Mouse (Mus musculus) limb, embryonic 14.5 days (tissue): ENCODE results near the gene Kif26b. TPM values are rescaled to one million over a fixed set of nuclear protein-coding genes. Genes with fewer than 3 reads are reported as not detected.

ENCODE experiments used
- ATAC-seq: fragments of 200-750 bp; cut with Nextera tagmentation; 2 replicates; pipeline ENCODE4 v1.8.0; 2017; ENCODE audit warnings: low read depth, moderate number of reproducible peaks, moderate TSS enrichment; ENCODE audit not compliant: low FRiP score
- DNase-seq: peaks from one replicate; pipeline ENCODE4 v3.0.0-alpha.2; 2015; ENCODE audit warnings: low spot score
- H3K27ac ChIP-seq: fragments of 300-500 bp; sonication (generic); replicated peaks from 2 replicates; pipeline ENCODE4 v1.5.1; 2014; ENCODE audit warnings: low read depth, mild to moderate bottlenecking, low read length, moderate library complexity, mixed read lengths
- H3K27me3 ChIP-seq: fragments of 300-500 bp; sonication (generic); 2 replicates; pipeline ENCODE4 v1.6.1; 2014; ENCODE audit warnings: low read length, mixed read lengths; ENCODE audit not compliant: control insufficient read depth, insufficient read depth
- H3K36me3 ChIP-seq: fragments of 300-500 bp; sonication (generic); 2 replicates; pipeline ENCODE4 v1.6.1; 2014; ENCODE audit warnings: mild to moderate bottlenecking, low read length, moderate library complexity, mixed read lengths; ENCODE audit not compliant: control insufficient read depth, insufficient read depth
- H3K4me1 ChIP-seq: fragments of 300-500 bp; sonication (generic); 2 replicates; pipeline ENCODE4 v1.6.1; 2014; ENCODE audit warnings: antibody characterized with exemption, low read length, mixed read lengths; ENCODE audit not compliant: control insufficient read depth, insufficient read depth
- H3K4me2 ChIP-seq: fragments of 300-500 bp; sonication (generic); replicated peaks from 2 replicates; pipeline ENCODE4 v1.6.1; 2014; ENCODE audit warnings: low read depth, mild to moderate bottlenecking, low read length, moderate library complexity; ENCODE audit not compliant: severe bottlenecking
- H3K4me3 ChIP-seq: fragments of 300-500 bp; sonication (generic); replicated peaks from 2 replicates; pipeline ENCODE4 v1.5.1; 2014; ENCODE audit warnings: low read length
- H3K9ac ChIP-seq: fragments of 300-500 bp; sonication (generic); 2 replicates; pipeline ENCODE4 v1.6.1; 2014; ENCODE audit warnings: mild to moderate bottlenecking, low read depth, low read length, moderate library complexity; ENCODE audit not compliant: severe bottlenecking
- H3K9me3 ChIP-seq: fragments of 300-500 bp; sonication (generic); 2 replicates; pipeline ENCODE4 v1.6.1; 2016; ENCODE audit warnings: low read length; ENCODE audit not compliant: control insufficient read depth
- POLR2A ChIP-seq: fragments of 200-500 bp; IDR thresholded peaks from 2 replicates; pipeline ENCODE4 v1.8.0; 2012; ENCODE audit warnings: inconsistent platforms, mild to moderate bottlenecking, moderate library complexity, borderline replicate concordance; ENCODE audit not compliant: insufficient read depth, insufficient read length; ENCODE audit errors: extremely low read depth
- WGBS: fragments of 180-500 bp; shearing (Covaris S2); extraction: QIAGEN DNeasy Blood & Tissue Kit; methylation state at CpG from one replicate; pipeline ENCODE4 v1.1.7; 2014; 5-methylcytosine and 5-hydroxymethylcytosine counted together
- polyA plus RNA-seq, 2 experiments: library from polyadenylated mRNA; depleted of rRNA in 1 of 2; stranded (reverse) in 1 of 2; unstranded in 1 of 2; fragments of >200 nt; fragmentation: Nextera tagmentation in 1 of 2; extraction: Ambion mirVana in 1 of 2; gene quantifications; 2 replicates each; pipeline versions ENCODE4 v1.2.1 to v1.2.3; 2012 to 2014

Gene Kif26b
- polyA plus RNA-seq, 2 experiments, result 8.7 to 8.8 TPM

GRCm38 (mm10) chr1:178684991-178685680 lies 156.2 kb downstream of the Kif26b start:
- H3K9me3 ChIP-seq, result no peaks in the 10 kb centered on the region
- no peak for TF ChIP-seq POLR2A
- no peaks in the 10 kb centered on the region for H3K36me3 ChIP-seq
- ATAC-seq (no peak), DNase-seq (no peak)
- WGBS, result 80% methylated on average over 8 of the region's 8 CpGs
- H3K27me3 ChIP-seq, result no peaks in the 10 kb centered on the region
- no peak overlapping the region for H3K4me3 ChIP-seq
- H3K4me1 ChIP-seq, result peaks cover 10% of the 10 kb centered on the region
- no peak overlapping the region for H3K4me2 ChIP-seq
- H3K9ac ChIP-seq, result no peak overlapping the region
- no peak overlapping the region for H3K27ac ChIP-seq

- DNase-seq (no peak), ATAC-seq (no peak)
- no peaks in the 10 kb centered on the region for H3K9me3 ChIP-seq
- no peak overlapping the region for H3K9ac ChIP-seq
- H3K4me2 ChIP-seq, result no peak overlapping the region
- TF ChIP-seq POLR2A, result no peak
- no peaks in the 10 kb centered on the region for H3K27me3 ChIP-seq
- no peak overlapping the region for H3K27ac ChIP-seq
- no peaks in the 10 kb centered on the region for H3K36me3 ChIP-seq
- H3K4me1 ChIP-seq, result peaks cover 10% of the 10 kb centered on the region
- H3K4me3 ChIP-seq, result no peak overlapping the region
These were observed 158.0 kb downstream of the Kif26b start for GRCm38 (mm10) chr1:178686881-178687280.

GRCm38 (mm10) chr1:178689512-178689911 lies 160.6 kb downstream of the Kif26b start:
- TF ChIP-seq POLR2A, result no peak
- no peaks in the 10 kb centered on the region for H3K36me3 ChIP-seq

GRCm38 (mm10) chr1:178691679-178692078 lies 162.8 kb downstream of the Kif26b start:
- 92% methylated on average over 3 of the region's 3 CpGs for WGBS
- Histone ChIP-seq H3K36me3 (no peaks in the 10 kb centered on the region), H3K9ac (no peak overlapping the region), H3K4me2 (no peak overlapping the region), H3K4me3 (no peak overlapping the region), H3K27ac (no peak overlapping the region), H3K4me1 (0 out of 2 replicates have a peak, but pooled peaks cover 3% of the 10 kb centered on the region), H3K27me3 (peaks cover 2% of the 10 kb centered on the region; the same call in 1 of the 2 replicates), H3K9me3 (no peaks in the 10 kb centered on the region)
- ATAC-seq (no peak), DNase-seq (no peak)
- TF ChIP-seq POLR2A, result no peak

More at GRCm38 (mm10) chr1:178689512-178689911, 160.6 kb downstream of the Kif26b start:
- Histone ChIP-seq H3K27me3 (no peaks in the 10 kb centered on the region), H3K9me3 (no peaks in the 10 kb centered on the region), H3K4me3 (no peak overlapping the region), H3K4me2 (no peak overlapping the region), H3K27ac (no peak overlapping the region), H3K9ac (no peak overlapping the region), H3K4me1 (0 out of 2 replicates have a peak, but pooled peaks cover 3% of the 10 kb centered on the region)
- DNase-seq (no peak), ATAC-seq (no peak)
- 55% methylated on average over 4 of the region's 4 CpGs for WGBS

- H3K27ac ChIP-seq, result no peak overlapping the region
These were observed 171.2 kb downstream of the Kif26b start for GRCm38 (mm10) chr1:178700102-178700501.

GRCm38 (mm10) chr1:178703496-178703895 lies 174.6 kb downstream of the Kif26b start:
- Histone ChIP-seq H3K4me1 (0 out of 2 replicates have a peak, but pooled peaks cover 2% of the 10 kb centered on the region), H3K27ac (no peak overlapping the region), H3K27me3 (peaks cover 4% of the 10 kb centered on the region), H3K4me2 (no peak overlapping the region), H3K36me3 (no peaks in the 10 kb centered on the region), H3K9me3 (no peaks in the 10 kb centered on the region), H3K4me3 (no peak overlapping the region), H3K9ac (no peak overlapping the region)
- ATAC-seq (no peak), DNase-seq (no peak)
- WGBS, result 73% methylated on average over 8 of the region's 8 CpGs
- no peak for TF ChIP-seq POLR2A

More at GRCm38 (mm10) chr1:178700102-178700501, 171.2 kb downstream of the Kif26b start:
- Histone ChIP-seq H3K9me3 (no peaks in the 10 kb centered on the region), H3K4me2 (no peak overlapping the region), H3K4me3 (no peak overlapping the region), H3K4me1 (peaks cover 2% of the 10 kb centered on the region; the same call in 1 of the 2 replicates), H3K9ac (no peak overlapping the region), H3K27me3 (peaks cover 10% of the 10 kb centered on the region), H3K36me3 (no peaks in the 10 kb centered on the region)
- ATAC-seq, result peak; percentile 44; the same call in 1 of the 2 replicates
- TF ChIP-seq POLR2A, result no peak
- WGBS, result 28% methylated on average over 4 of the region's 4 CpGs
- DNase-seq, result no peak
